Mouse (Mus musculus): ENCODE data around the gene Dpf2. TPM values are rescaled to one million over a fixed set of nuclear protein-coding genes. Genes with fewer than 3 reads are reported as not detected.
"Not testable (repeated sequence)": the region's sequence is repeated elsewhere in the genome, so short reads cannot be mapped to it uniquely, and the experiment has no call there.

Dpf2 gene
- total RNA-seq, 2 experiments from 2014 or later, result 19.4 to 71.4 TPM

GRCm38 (mm10) chr19:5910221-5910620 is 2.6 kb downstream of the Dpf2 start:
- no peak for ATAC-seq (replicated peaks; ENCODE audit: low FRiP score, poor library complexity, severe bottlenecking)

- no peak for ATAC-seq (replicated peaks; ENCODE audit: low FRiP score, poor library complexity, severe bottlenecking)
Measured at GRCm38 (mm10) chr19:5907275-5907674, 5.5 kb downstream of the Dpf2 start.

GRCm38 (mm10) chr19:5894002-5894678 is 18.7 kb downstream of the Dpf2 start, which contains the start of gene Tigd3:
Gene Tigd3, minus strand, starts transcription at chr19:5894149.
- peak; percentile 95 for ATAC-seq (replicated peaks; ENCODE audit: low FRiP score, poor library complexity, severe bottlenecking)

DNA sequence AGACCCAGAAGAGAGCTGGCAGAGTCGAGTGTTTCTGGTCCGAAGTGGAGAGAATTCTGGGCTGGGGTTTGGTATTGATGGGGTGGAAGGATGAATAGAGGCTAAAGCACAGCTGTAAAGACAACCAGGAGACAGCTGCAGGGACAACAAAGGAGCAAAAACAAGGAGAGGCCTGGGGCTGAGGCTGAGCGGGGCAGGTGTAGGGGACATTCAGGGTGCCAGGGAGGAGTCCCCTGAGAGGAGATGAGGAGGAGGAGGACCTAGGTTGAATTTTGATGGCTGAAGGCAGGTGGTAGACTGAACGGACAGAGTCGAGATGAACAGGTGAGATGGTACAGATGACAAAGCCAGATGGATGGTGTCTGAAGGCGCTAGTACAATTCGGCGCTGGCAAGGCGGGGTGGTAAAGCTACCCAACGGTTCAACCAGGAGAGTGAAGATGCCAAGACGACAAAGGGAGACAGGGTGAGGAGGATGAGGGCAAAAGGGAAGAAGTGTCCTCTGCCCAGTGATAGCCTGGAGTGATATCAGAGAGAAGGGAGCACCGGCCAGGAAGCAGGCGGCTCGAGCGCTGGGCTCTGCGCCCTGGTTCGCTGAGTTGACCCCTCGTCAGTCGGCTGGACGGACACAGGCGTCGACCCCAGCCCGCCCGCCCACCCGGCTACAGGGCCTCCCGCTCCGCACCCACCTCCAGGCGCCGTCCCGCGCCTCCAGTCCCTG is 19.4 kb downstream of the Dpf2 start:
- ATAC-seq (replicated peaks; ENCODE audit: low FRiP score, poor library complexity, severe bottlenecking), result 0 out of 2 replicates have a peak, but pooled peaks have one; percentile 14

DNA sequence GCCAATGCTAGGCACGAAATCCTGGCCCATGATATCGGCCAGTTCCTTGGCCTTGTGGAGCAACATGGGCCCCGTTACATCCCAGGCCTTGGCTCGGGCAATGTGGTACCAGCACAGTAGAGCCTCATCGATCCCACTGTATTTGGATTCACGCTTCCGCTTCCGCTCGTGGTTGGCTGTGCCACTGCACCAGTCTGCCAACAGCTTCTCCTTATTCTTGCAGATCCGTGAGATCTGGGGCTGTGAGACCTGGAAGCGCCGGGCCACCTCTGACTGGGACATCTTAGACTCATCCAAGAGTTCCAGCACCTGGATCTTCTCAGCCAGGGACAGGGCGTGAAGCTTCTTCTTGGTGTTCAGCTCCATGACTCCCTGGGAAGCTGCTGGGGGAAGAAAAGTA is 20.1 kb downstream of the Dpf2 start:
- ATAC-seq (replicated peaks; ENCODE audit: low FRiP score, poor library complexity, severe bottlenecking), result no peak

DNA sequence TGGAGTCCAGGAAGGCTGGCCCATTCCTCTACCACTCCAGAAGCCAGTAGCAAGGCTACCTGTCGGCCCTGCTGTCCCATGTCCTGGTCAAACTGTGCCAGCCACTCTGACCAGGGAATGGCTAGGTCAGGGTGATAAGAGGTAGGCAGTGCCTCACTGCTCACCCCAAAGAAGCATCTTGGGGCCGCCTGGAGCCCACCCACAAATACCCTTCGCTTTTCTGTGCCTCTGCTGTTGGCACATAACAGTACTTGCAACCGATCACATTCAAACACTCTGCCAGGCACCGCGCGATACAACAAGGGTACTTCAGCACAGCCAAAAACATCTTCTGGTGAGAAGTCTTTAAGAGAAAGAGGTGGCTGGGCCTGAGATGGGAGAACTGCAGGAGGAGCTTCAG is 20.5 kb downstream of the Dpf2 start:
- ATAC-seq (replicated peaks; ENCODE audit: low FRiP score, poor library complexity, severe bottlenecking), result no peak

GRCm38 (mm10) chr19:5891521-5892258 is 21.1 kb downstream of the Dpf2 start:
- no peak for ATAC-seq (replicated peaks; ENCODE audit: low FRiP score, poor library complexity, severe bottlenecking)

DNA sequence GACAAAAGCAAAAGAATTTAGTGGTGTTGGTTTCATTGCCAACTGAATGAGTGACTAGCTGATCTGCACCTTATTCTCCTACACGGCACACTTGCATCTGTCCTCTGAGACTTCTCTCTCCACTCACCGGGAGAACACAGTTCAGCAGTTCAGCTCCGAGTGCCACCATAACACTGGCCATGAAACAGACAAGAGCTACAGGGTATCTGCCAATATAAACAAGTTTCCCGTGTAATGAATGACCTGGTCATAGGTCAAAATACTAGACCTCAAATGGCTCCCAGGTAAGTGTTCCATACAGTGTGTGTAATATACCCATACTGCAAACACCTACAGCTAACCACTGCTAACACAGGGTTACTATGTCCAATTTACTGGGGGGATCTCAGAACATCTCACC is 23.6 kb downstream of the Dpf2 start:
- no peak for ATAC-seq (replicated peaks; ENCODE audit: low FRiP score, poor library complexity, severe bottlenecking)

DNA sequence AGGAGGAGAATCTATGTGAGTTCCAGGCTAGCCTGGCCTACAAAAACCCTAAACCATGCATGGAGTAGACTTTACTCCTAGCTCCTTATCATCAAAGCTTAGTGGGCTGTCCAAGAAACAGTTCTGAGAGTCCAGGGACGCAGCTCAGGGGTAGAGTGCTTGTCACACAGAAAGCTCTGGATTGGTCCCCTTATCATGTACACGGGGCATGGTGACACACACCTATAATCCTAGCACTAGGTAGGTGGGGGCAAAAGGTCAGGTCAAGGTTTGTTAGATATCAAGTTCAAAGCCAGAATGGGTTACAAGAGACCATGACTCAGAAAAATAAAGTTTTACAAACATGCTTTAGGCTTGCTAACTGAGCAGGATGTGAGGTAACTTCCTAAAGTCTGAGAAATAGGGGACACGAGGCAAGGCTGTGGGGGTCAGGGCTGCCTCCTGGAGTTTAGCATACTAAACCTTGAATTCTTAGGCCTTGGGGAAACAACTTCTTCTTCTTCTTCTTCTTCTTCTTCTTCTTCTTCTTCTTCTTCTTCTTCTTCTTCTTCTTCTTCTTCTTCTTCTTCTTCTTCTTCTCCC is 25.5 kb downstream of the Dpf2 start:
- ATAC-seq (replicated peaks; ENCODE audit: low FRiP score, poor library complexity, severe bottlenecking), result no peak

DNA sequence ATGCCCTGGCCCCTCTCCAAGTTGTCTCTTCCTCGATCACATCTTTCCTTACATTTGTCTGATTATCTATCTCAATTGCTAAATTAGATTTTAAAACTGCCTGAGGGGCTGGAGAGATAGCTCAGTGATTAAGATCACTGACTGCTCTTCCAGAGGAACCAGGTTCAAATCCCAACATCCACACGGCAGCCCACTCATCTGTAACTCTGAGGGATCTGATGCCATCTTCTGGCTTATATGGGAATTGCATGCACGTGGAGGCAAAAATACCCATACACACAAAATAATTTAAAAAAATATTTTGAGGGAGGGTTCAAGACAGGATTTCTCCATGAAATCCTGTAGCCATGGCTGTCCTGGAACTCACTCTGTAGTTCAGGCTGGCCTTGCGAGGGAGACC is 27.0 kb downstream of the Dpf2 start:
- peak; percentile 57 for ATAC-seq (replicated peaks; ENCODE audit: low FRiP score, poor library complexity, severe bottlenecking)

DNA sequence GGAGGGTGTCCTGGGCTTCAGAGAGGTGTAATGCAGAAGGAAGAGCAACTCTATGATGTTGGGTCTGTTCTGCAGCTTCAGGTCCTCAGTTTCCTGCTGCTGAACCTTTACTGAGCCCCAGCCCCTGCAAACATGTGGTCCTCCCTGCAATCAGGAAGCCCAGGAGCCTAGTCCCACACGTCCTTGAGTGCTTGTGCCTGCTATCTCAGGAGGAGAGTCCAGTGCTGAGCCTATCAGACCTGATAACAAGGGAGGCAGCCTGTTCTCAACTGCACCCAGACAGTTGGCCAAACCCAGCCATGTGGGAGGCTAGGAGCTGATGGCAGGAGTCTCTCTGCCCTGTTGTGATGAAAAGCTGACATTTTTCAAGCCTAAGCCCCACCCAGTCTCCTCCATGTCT is 28.9 kb downstream of the Dpf2 start:
- ATAC-seq (replicated peaks; ENCODE audit: low FRiP score, poor library complexity, severe bottlenecking), result peak; percentile 23; the same call in 1 of the 2 replicates

DNA sequence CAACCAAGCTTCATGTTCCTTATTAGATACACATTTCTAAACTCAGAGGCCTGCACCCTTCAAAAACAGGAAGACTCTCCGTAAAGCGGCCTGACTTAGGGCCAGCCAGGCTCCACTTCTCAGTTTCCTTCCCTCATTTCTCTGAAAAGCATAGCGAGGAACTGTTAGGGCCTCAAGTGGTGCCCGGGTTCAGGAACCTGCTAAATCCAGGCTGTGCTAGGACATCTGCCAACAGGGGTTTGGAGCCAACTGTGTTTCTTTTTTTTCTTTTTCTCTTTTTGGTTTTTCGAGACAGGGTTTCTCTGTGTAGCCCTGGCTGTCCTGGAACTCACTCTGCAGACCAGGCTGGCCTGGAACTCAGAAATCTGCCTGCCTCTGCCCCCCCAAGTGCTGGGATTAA is 30.7 kb downstream of the Dpf2 start:
- ATAC-seq (replicated peaks; ENCODE audit: low FRiP score, poor library complexity, severe bottlenecking), result not testable (repeated sequence)

- ATAC-seq (replicated peaks; ENCODE audit: low FRiP score, poor library complexity, severe bottlenecking), result no peak
Measured at GRCm38 (mm10) chr19:5881155-5881554, 31.7 kb downstream of the Dpf2 start.

DNA sequence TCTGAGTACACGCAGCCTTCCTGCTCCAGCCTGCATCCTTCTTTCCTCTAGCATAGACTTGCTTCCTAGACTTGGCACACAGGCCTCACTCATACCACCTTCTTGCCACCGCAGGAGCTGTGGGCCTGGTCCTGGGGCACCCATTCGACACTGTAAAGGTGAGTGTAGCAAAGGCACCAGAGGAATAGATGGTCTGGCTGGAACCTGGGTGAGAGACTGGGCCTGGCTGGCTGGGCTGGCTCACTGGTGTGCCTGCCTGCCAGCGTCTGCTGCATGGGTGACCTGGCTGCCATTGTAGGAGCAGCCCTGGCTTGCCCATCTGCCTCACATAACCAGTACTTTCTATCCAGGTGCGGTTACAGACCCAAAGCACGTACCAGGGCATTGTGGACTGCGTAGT is 33.1 kb downstream of the Dpf2 start:
- ATAC-seq (replicated peaks; ENCODE audit: low FRiP score, poor library complexity, severe bottlenecking), result no peak

- ATAC-seq (replicated peaks; ENCODE audit: low FRiP score, poor library complexity, severe bottlenecking), result no peak
Measured at GRCm38 (mm10) chr19:5878916-5879315, 33.9 kb downstream of the Dpf2 start.

DNA sequence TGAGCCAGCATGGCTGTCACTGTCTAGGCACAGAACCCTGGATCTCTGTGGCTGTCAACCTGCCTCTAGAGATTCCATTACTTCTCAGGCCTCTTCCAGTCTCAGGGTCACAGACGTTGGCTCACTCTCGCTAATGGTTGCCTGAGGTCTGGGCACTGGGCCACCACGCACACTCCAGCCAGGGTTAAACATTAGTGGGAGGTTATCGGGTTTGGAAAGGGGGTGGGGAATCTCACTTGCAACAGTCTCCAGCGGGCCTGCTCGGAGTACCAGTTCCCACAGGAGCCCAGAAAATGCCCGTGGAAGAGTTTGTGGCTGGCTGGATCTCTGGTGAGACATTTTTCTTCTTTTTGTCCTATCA is 34.5 kb downstream of the Dpf2 start:
- no peak for ATAC-seq (replicated peaks; ENCODE audit: low FRiP score, poor library complexity, severe bottlenecking)

GRCm38 (mm10) chr19:5877618-5878361 is 35.0 kb downstream of the Dpf2 start, which contains the start of gene Slc25a45:
Gene Slc25a45, plus strand, starts transcription at chr19:5877808.
- ATAC-seq (replicated peaks; ENCODE audit: low FRiP score, poor library complexity, severe bottlenecking), result peak; percentile 40; the same call in 1 of the 2 replicates

GRCm38 (mm10) chr19:5874969-5875480 is 37.8 kb downstream of the Dpf2 start, which contains the start of gene Frmd8:
Gene Frmd8, minus strand, starts transcription at chr19:5875274.
- peak; percentile 89 for ATAC-seq (replicated peaks; ENCODE audit: low FRiP score, poor library complexity, severe bottlenecking)

DNA sequence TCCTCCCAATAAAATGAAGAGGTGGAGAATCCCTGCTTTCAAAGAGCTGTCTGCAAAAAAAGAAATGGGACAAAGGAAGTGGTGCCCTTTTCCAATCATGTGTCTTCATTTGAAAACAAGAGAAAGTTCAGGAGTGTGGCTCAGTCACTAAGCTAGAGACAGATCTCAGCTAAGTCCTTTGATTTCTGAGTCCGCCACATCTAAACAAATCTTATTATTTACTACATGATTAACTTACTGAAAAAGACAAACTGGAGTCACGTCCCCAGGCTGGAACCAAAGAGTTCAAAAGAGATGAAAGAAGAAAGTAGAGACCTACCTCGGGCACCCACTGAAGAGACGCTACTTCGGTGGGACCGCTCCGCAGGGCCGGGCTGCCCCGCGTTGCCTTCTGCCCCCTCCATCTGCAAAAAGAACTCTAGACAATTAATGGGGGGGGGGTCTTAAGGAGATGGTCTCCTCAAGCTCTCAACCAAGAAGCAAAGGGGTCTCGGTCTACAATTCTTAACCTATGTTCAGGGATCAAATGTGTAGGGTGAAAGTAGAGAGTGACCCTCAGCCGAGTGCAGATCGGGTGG is 38.3 kb downstream of the Dpf2 start:
- no peak for ATAC-seq (replicated peaks; ENCODE audit: low FRiP score, poor library complexity, severe bottlenecking)
